Mouse (Mus musculus) neural tube, embryonic 12.5 days (tissue): ENCODE results near the gene Ntn3. TPM values are rescaled to one million over a fixed set of nuclear protein-coding genes. Genes with fewer than 3 reads are reported as not detected.

ENCODE experiments used
- ATAC-seq: fragments of 200-750 bp; cut with Nextera tagmentation; 2 replicates; pipeline ENCODE4 v1.8.0; 2017; ENCODE audit warnings: low read depth, mild to moderate bottlenecking, moderate TSS enrichment, moderate library complexity; ENCODE audit not compliant: low FRiP score
- H3K27ac ChIP-seq: fragments of 300-500 bp; sonication (generic); 2 replicates; pipeline ENCODE4 v1.5.1; 2016
- H3K27me3 ChIP-seq: fragments of 300-500 bp; sonication (generic); replicated peaks from 2 replicates; pipeline ENCODE4 v1.6.1; 2016; ENCODE audit warnings: mild to moderate bottlenecking
- H3K36me3 ChIP-seq: fragments of 300-500 bp; sonication (generic); 2 replicates; pipeline ENCODE4 v1.6.1; 2016; ENCODE audit warnings: mild to moderate bottlenecking
- H3K4me1 ChIP-seq: fragments of 300-500 bp; sonication (generic); 2 replicates; pipeline ENCODE4 v1.6.1; 2016
- H3K4me2 ChIP-seq: fragments of 300-500 bp; sonication (generic); replicated peaks from 2 replicates; pipeline ENCODE4 v1.6.1; 2016; ENCODE audit warnings: mild to moderate bottlenecking
- H3K4me3 ChIP-seq: fragments of 300-500 bp; sonication (generic); 2 replicates; pipeline ENCODE4 v1.5.1; 2016
- H3K9ac ChIP-seq: fragments of 300-500 bp; sonication (generic); 2 replicates; pipeline ENCODE4 v1.6.1; 2016; ENCODE audit warnings: mild to moderate bottlenecking
- H3K9me3 ChIP-seq: fragments of 300-500 bp; sonication (generic); 2 replicates; pipeline ENCODE4 v1.6.1; 2016; ENCODE audit warnings: mild to moderate bottlenecking
- WGBS: fragments of 180-500 bp; shearing (Covaris S2); methylation state at CpG from one replicate; pipeline ENCODE4 v1.1.7; 2016; 5-methylcytosine and 5-hydroxymethylcytosine counted together
- polyA plus RNA-seq: library from polyadenylated mRNA; unstranded; fragments of >200 nt; fragmentation: Nextera tagmentation; extraction: Ambion mirVana; gene quantifications from 2 replicates; pipeline ENCODE4 v1.2.1, GENCODE M21; 2016

Ntn3 gene
- 9.0 and 10.6 TPM in 2 replicates for polyA plus RNA-seq

DNA sequence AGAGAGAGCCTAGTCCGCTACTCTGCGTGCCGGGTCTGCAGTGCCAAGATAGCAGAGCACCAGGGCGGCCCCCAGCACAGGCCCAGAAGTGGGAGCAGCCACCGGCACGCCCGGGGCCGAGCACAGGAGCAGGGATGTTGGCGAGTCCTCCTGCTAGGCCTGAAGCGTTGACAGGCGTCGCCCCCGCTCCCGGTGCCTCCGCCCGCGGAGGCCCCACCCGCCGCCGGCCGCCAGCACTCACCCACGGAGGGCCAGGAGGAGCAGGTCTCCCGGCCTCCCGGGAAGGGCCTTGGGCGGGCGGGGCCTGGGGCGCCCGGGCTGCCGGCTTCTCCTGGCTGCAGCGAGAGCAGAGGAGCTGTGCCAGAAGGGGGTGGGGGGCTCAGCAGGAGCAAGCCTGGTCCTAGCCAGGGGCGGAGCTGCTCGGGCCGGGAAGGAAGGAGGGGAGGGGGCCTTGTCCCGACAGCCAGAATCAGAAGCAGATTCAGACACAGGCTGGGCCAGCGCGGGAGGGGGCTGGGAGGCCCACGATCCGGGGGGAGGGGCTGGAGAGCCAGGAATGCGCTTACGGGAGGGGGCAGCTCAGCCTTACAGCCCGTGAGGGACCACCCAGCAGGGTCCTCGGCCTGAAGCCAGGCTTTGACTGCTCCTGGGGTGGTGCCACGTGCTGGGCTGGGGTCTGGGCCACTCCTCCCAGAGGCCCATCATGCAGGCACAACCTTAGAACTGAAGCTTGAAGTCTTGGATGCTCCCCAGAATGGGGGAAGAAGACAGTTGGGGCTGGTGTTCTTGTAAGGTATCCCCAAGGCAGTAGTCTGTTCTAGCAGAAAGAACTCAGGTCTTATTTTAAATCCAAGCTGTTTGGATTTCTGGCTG lies at the start of gene Ntn3:
TSS of gene Ntn3 (minus strand) at position 489 of the 873 bp plus-strand sequence.
- Histone ChIP-seq H3K9ac (peak within 1 kb of the TSS; percentile 80), H3K9me3 (no peaks in the 10 kb centered on the region), H3K4me3 (peak within 1 kb of the TSS; percentile 50), H3K27ac (peak within 1 kb of the TSS; percentile 62), H3K27me3 (peaks cover 25% of the 10 kb centered on the region), H3K36me3 (no peaks in the 10 kb centered on the region), H3K4me1 (peaks cover 79% of the 10 kb centered on the region), H3K4me2 (peak within 1 kb of the TSS; percentile 93)
- under 1% methylated on average over 41 of the region's 43 CpGs for WGBS
- peak; percentile 23 for ATAC-seq

DNA sequence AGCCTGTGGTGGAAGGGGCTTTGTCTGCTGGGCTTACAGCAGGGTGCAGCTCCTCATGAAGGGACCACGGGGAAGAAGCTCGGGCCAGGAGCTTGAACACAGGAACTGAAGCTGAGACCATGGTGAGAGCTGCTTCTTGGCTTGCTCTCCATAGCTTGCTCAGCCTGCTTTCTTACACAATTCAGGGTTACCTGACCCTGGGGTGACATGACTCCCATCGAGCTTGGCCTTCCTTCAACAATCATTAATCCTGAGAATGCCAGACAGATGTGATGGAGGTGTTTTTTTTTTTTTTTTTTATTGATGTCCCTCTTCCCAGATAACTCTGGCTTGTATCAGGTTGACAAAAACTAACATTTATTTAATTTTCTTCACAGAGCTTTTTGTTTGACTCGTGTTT lies 49.6 kb upstream of the Ntn3 start:
- no peak overlapping the region for H3K4me2 ChIP-seq
- H3K9me3 ChIP-seq: no peaks in the 10 kb centered on the region
- no peaks in the 10 kb centered on the region for H3K36me3 ChIP-seq
- no peak for ATAC-seq
- 68% methylated on average over 4 of the region's 4 CpGs for WGBS
- no peak overlapping the region for H3K4me3 ChIP-seq
- H3K9ac ChIP-seq: no peak overlapping the region
- no peaks in the 10 kb centered on the region for H3K4me1 ChIP-seq
- H3K27me3 ChIP-seq: no peaks in the 10 kb centered on the region
- no peak overlapping the region for H3K27ac ChIP-seq

DNA sequence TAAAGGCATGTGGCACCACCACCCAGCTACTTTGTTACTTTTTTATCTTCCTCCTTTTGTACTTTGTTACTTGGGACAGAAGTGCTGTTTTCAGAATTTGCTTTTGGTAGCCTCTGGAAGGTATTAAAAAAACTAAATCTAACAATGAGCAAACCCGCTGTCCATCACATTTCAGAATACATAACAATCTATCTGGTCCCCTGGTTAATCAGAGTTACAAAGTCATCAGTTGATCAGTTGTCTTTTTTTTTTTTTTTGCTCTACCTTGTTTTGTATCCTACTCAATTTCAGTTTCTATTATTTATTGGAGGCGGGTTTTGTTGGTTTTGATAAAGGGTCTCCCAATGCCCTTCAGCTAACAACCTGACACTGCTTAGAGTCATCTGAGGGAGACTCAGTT lies 43.0 kb upstream of the Ntn3 start:
- Histone ChIP-seq H3K4me1 (peaks cover 12% of the 10 kb centered on the region), H3K27ac (no peak overlapping the region), H3K9me3 (no peaks in the 10 kb centered on the region), H3K4me2 (no peak overlapping the region; the same call in 1 of the 2 replicates), H3K4me3 (no peak overlapping the region), H3K9ac (no peak overlapping the region), H3K36me3 (peaks cover 15% of the 10 kb centered on the region), H3K27me3 (no peaks in the 10 kb centered on the region)
- 95% methylated on average over 2 of the region's 2 CpGs for WGBS
- ATAC-seq: no peak

DNA sequence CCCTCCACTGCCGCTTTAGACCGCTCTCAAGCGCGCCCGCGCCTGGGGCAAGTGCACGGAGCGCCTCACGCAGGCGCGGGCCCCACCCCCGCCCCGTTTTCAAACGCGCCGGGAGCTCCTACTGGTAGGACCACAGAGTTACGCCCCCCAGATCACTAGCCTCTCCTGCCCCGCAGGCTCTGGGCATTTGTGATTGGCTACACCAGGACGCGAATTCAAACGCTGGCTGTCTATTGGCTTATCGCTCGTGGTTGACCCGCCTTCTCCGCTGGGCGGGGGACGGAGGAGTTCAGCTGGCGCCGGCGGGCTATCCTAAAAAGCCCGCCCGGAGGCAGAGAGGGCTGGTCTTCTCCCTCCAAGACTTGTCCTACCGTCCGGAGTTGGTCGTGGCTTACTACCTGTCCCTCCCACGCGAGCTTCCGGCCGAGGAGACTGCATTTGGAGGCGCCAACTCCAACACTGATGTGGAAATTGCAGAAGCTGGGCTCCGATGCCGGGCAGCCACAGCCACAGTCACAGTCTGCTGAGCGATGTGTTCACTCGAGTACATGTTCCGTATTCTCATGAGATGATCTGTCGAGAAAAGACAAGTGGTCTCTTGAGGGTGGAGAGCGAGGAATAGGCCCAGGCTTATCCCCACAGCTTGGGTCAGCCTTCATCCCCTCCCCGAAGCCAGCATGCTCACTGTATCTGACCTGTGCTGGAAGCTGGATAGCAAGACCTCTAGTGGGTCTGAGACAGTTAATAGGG lies 42.2 kb upstream of the Ntn3 start, which contains the start of gene Ccnf:
TSS of gene Ccnf (minus strand) at position 165 of the 750 bp plus-strand sequence.
- peaks cover 20% of the 10 kb centered on the region for H3K36me3 ChIP-seq
- H3K4me2 ChIP-seq: peak within 1 kb of the TSS; percentile 73
- no peaks in the 10 kb centered on the region for H3K9me3 ChIP-seq
- H3K27me3 ChIP-seq: no peaks in the 10 kb centered on the region
- peak within 1 kb of the TSS; percentile 72 for H3K9ac ChIP-seq
- peak; percentile 100 for ATAC-seq
- under 1% methylated on average over 48 of the region's 48 CpGs for WGBS
- no peak within 1 kb of the TSS for H3K27ac ChIP-seq
- peaks cover 12% of the 10 kb centered on the region for H3K4me1 ChIP-seq
- H3K4me3 ChIP-seq: peak within 1 kb of the TSS; percentile 61

DNA sequence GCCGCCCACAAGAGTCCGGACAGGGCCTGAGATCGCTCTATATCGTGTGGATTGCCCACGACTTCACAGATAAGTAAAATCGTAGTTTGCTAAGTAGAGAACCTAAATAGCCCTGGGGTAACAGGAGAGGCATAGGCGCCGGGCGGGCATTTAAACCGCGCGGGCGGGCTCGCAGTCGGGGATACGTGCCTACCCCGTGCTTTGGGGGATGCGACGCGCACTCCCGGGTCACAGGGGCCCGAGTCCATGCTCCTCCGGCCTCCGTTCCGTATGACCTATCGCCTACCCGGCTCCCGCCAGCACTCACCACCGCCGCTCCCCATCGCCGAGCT lies 41.6 kb upstream of the Ntn3 start:
- under 1% methylated on average over 32 of the region's 32 CpGs for WGBS
- peak overlapping the region; percentile 72 for H3K9ac ChIP-seq
- peak overlapping the region; percentile 61 for H3K4me3 ChIP-seq
- peaks cover 25% of the 10 kb centered on the region for H3K36me3 ChIP-seq
- ATAC-seq: no peak
- no peak overlapping the region for H3K27ac ChIP-seq
- no peaks in the 10 kb centered on the region for H3K27me3 ChIP-seq
- peaks cover 12% of the 10 kb centered on the region for H3K4me1 ChIP-seq
- peak overlapping the region; percentile 73 for H3K4me2 ChIP-seq
- H3K9me3 ChIP-seq: no peaks in the 10 kb centered on the region

DNA sequence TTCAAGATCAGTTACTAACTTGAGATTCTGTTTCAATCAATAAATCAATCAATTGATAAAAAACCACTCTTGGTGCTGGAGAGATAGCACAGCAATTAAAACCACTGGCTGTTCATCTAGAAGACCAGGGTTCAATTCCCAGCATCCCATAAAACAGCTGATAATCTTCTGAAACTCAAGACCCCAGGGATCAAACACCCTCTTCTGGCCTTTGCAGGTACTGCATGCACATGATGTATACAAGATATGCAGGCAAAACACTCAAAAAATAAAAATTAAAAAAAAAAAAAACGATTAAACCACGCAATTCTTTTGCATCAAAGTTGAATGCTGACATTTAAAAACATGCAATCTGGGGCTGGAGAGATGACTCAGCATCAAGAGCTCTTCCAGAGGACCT lies 39.3 kb upstream of the Ntn3 start:
- Histone ChIP-seq H3K4me3 (no peak overlapping the region), H3K27me3 (no peaks in the 10 kb centered on the region), H3K9ac (no peak overlapping the region), H3K4me1 (peaks cover 12% of the 10 kb centered on the region), H3K27ac (no peak overlapping the region), H3K36me3 (peaks cover 42% of the 10 kb centered on the region), H3K4me2 (no peak overlapping the region), H3K9me3 (no peaks in the 10 kb centered on the region)
- no peak for ATAC-seq
- WGBS: 94% methylated on average over 2 of the region's 2 CpGs

DNA sequence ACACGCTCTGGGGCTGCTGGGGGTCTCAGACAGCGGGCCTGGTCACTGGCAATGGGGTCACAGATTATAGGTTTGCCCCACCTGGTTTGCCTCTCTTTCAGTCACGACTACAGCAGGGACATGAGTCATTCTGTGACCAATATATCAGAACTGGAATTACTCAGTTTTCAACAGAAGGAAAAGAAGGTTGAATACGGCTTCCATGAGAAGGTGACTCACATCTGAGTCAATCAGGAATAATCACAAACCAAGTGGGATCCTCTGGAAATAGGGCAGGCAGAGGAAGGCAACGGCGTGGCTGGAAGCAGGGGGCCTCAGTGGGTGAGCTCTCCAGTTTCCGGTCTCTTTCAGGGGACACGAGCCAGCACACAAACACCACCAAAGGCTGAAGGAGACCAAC lies 34.7 kb upstream of the Ntn3 start:
- 96% methylated on average over 8 of the region's 8 CpGs for WGBS
- Histone ChIP-seq H3K36me3 (peaks cover 88% of the 10 kb centered on the region), H3K9me3 (no peaks in the 10 kb centered on the region), H3K27ac (no peak overlapping the region), H3K4me3 (no peak overlapping the region), H3K27me3 (no peaks in the 10 kb centered on the region), H3K9ac (no peak overlapping the region), H3K4me2 (no peak overlapping the region), H3K4me1 (no peaks in the 10 kb centered on the region)
- no peak for ATAC-seq

DNA sequence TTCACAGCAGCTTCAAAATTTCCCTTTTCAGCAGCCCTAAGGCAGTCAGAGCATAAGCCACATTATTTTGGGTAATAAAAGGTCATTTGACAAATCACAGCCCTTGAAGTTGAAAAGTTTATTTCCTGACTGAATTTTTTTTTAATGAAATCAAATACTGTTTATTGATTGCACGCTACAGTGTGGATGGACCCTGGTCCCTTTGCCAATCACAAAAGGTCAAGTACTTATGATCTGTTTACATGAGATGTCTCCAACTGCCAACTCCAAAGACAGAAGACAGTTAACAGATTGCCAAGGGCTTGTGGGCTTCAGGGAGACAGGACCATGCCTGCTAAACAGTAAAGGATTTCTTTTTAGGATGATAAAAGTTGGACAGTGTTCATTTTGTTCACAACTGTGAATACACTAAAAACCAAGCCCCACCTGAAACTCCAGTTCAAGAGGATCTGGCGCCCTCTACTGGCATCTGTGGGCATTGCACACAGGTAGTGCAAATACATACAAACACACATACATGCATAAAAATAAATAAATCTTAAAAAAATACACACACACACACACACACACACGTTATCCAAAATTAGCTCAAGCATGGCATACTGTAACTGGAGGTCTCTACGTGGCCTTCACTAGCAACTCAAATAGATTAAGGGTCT lies 34.1 kb upstream of the Ntn3 start:
- Histone ChIP-seq H3K36me3 (peaks cover 88% of the 10 kb centered on the region), H3K9ac (no peak overlapping the region), H3K27me3 (no peaks in the 10 kb centered on the region), H3K4me2 (no peak overlapping the region), H3K9me3 (no peaks in the 10 kb centered on the region), H3K4me1 (no peaks in the 10 kb centered on the region), H3K4me3 (no peak overlapping the region), H3K27ac (no peak overlapping the region)
- ATAC-seq: no peak
- 88% methylated on average over 4 of the region's 4 CpGs for WGBS

DNA sequence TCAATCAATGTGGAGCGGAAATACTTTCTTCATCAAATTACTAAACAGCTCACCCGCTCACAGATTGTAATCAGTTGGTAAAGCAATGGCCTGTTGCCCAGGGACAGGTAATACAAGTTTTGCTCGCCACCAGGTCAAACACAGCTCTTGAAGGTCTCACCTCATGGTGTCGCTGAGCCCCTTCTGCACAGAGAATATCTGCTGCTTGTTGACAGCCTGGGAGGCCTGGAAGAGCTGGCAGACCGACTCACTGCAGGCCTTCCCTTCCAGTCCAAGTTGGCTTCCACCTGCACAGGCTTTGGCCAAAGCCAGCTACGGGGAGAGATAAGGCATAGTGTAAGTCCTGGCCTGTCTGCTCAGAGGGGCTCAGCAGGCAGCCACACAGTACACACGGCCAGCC lies 27.6 kb upstream of the Ntn3 start:
- H3K9me3 ChIP-seq: no peaks in the 10 kb centered on the region
- 94% methylated on average over 7 of the region's 7 CpGs for WGBS
- no peak for ATAC-seq
- no peak overlapping the region for H3K4me2 ChIP-seq
- H3K4me1 ChIP-seq: no peaks in the 10 kb centered on the region
- H3K9ac ChIP-seq: no peak overlapping the region
- H3K4me3 ChIP-seq: no peak overlapping the region
- no peaks in the 10 kb centered on the region for H3K27me3 ChIP-seq
- H3K27ac ChIP-seq: no peak overlapping the region
- H3K36me3 ChIP-seq: peaks cover 95% of the 10 kb centered on the region

DNA sequence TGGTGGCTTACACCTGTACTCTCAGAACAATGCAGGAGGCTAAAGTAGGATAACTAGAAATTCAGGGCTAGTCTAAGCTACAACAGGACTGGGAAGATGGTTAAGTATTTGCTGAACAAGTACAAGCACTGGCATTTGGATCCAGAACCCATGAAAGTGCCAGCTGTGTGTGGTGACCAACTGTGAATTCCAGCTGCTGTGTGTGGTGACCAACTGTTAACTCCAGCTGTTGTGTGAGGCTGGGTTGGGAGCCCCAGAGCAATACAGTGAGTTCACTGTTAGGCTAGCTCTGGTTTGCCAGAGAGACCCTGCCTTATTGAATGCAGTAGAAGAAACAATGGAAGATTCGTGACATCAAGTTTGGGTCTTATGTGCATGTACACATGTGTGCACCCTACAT lies 27.1 kb upstream of the Ntn3 start:
- no peaks in the 10 kb centered on the region for H3K9me3 ChIP-seq
- H3K4me1 ChIP-seq: no peaks in the 10 kb centered on the region
- H3K4me3 ChIP-seq: no peak overlapping the region
- no peak overlapping the region for H3K9ac ChIP-seq
- peaks cover 95% of the 10 kb centered on the region for H3K36me3 ChIP-seq
- H3K4me2 ChIP-seq: no peak overlapping the region
- 96% methylated on average over 1 of the region's 1 CpGs for WGBS
- no peak for ATAC-seq
- H3K27me3 ChIP-seq: no peaks in the 10 kb centered on the region
- H3K27ac ChIP-seq: no peak overlapping the region

DNA sequence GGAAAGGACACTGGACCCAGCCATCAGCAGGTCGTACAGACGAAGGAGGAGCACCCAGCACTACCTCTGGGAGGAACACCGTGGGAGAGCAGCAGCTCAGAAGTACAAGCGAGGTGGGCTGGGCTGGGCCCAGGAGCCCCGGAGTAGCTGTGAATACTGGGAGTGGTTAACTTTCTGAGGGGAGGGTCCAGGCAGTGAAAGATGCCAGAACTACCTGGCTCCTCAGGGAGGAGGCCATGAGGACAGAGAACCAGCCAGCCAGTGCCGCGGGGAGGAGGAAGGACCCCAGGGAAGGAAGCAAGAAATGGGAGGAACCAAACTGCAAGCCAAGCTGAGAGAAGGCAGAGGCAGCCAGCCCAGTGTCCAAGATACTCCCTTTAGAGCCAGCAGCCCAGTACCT lies 18.6 kb upstream of the Ntn3 start:
- no peak overlapping the region for H3K27ac ChIP-seq
- H3K4me3 ChIP-seq: no peak overlapping the region
- no peaks in the 10 kb centered on the region for H3K9me3 ChIP-seq
- 88% methylated on average over 7 of the region's 7 CpGs for WGBS
- H3K9ac ChIP-seq: no peak overlapping the region
- peaks cover 92% of the 10 kb centered on the region for H3K36me3 ChIP-seq
- no peaks in the 10 kb centered on the region for H3K27me3 ChIP-seq
- H3K4me1 ChIP-seq: no peaks in the 10 kb centered on the region
- H3K4me2 ChIP-seq: no peak overlapping the region
- ATAC-seq: no peak

DNA sequence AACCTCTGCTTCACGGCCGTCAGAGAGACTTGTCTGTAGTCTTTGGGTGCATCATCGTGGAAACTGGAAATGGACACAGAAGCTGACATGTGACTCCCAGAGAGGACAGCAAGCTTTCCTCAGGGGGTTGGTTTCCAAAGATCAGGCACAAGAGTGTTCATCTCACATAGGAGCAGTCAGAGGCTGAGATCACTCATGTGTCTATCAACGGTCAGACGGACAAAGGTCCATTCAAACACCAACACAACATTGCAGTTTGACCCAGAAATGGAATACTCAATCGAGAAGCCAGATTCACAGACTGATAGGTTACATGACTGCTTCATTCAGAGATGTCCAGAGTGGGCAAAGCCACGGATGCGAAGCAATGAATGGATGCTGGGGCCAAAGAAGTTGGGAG lies 17.4 kb upstream of the Ntn3 start:
- no peak overlapping the region for H3K4me3 ChIP-seq
- ATAC-seq: no peak
- H3K4me1 ChIP-seq: no peaks in the 10 kb centered on the region
- H3K4me2 ChIP-seq: no peak overlapping the region
- WGBS: 93% methylated on average over 8 of the region's 8 CpGs
- no peaks in the 10 kb centered on the region for H3K9me3 ChIP-seq
- peaks cover 83% of the 10 kb centered on the region for H3K36me3 ChIP-seq
- H3K9ac ChIP-seq: no peak overlapping the region
- no peak overlapping the region for H3K27ac ChIP-seq
- H3K27me3 ChIP-seq: no peaks in the 10 kb centered on the region
